Mouse (Mus musculus) Patski (cell line): ENCODE data around the gene Tacc3. TPM values are rescaled to one million over a fixed set of nuclear protein-coding genes. Genes with fewer than 3 reads are reported as not detected.

Source experiments
- ATAC-seq: fragments of 100-300 bp; one replicate; pipeline ENCODE4 v1.8.0; 2021
- CTCF ChIA-PET: fragments of 350-600 bp; sonication (Branson Sonifier 250); formaldehyde crosslinking; loops from one replicate; lab custom pipeline; 2022; ENCODE audit warnings: inconsistent platforms; lab: Charles Lee
- POLR2A ChIA-PET: fragments of 350-600 bp; sonication (Branson Sonifier 250); formaldehyde crosslinking; loops from one replicate; lab custom pipeline; 2022; ENCODE audit warnings: antibody characterized with exemption, inconsistent platforms; lab: Charles Lee
- DNase-seq: peaks from one replicate; pipeline ENCODE4 v3.0.0-alpha.2; 2011; ENCODE audit warnings: low read depth, low spot score
- H3K27me3 ChIP-seq: fragments of 371-371 bp; one replicate; pipeline ENCODE4 v1.5.1; 2021
- CTCF ChIP-seq: fragments of 100-300 bp; IDR thresholded peaks from one replicate; pipeline ENCODE4 v1.5.1; 2021
- in situ Hi-C: fragments of 300-500 bp; cut with MboI; formaldehyde crosslinking; loops from 3 replicates; pipeline ENCODE4 v1.11.1; 2018; ENCODE audit warnings: low pct_unique_long_range_greater_than_20kb, mixed read lengths
- polyA plus RNA-seq: library from polyadenylated mRNA; unstranded; gene quantifications from one replicate; pipeline ENCODE4 v1.2.3, GENCODE M21; 2021

The Tacc3 gene
- polyA plus RNA-seq, 1 experiment from 2014 or later = 63.4 TPM

- in situ Hi-C loops = no loop called here
- ATAC-seq (no peak), DNase-seq (no peak)
- no peaks in the 10 kb centered on the region for H3K27me3 ChIP-seq
- POLR2A ChIA-PET = no interaction called here
- CTCF ChIA-PET = interaction anchor here (1.6 kb wide), 1 partner anchor 48 kb away, joined by 4 read pairs; no protein-coding TSS in a partner anchor
- TF ChIP-seq CTCF = no peak
These were observed 32.1 kb downstream of the Tacc3 start for GRCm38 (mm10) chr5:33689852-33690645.

- ChIA-PET POLR2A (interaction anchor here (1.3 kb wide), 1 partner anchor 12 kb away, joined by 5 read pairs; no protein-coding TSS in a partner anchor), CTCF (interaction anchor here (2.8 kb wide), 1 partner anchor 9 kb away, joined by 12 read pairs; no protein-coding TSS in a partner anchor)
- ATAC-seq = no peak
- no peak for DNase-seq
- in situ Hi-C loops = no loop called here
- no peak for TF ChIP-seq CTCF
- no peaks in the 10 kb centered on the region for H3K27me3 ChIP-seq
These were observed 34.5 kb downstream of the Tacc3 start for GRCm38 (mm10) chr5:33692393-33692792.

DNA sequence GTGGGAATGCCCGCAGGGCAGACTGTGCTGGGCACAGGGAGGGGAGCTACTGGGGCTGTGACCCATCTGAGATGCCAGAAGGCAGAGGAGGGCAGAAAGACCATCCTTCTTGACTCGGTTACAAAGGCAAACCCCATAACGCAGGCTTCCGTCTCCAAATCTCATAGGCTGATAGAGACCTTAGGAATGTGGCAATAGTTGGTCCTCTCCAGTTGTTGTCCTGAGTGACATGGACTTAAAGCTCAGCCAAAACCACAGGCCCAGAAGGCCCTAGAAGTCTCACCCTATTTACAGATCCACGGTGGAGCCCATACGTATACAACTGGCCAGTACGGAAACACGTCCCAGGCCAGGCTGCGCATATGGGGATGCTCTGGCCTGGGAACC lies 36.5 kb downstream of the Tacc3 start:
- POLR2A ChIA-PET = no interaction called here
- no peak for TF ChIP-seq CTCF
- in situ Hi-C loops = no loop called here
- no peak for DNase-seq
- no peak for ATAC-seq
- H3K27me3 ChIP-seq = no peaks in the 10 kb centered on the region
- CTCF ChIA-PET = interaction anchor here (1.6 to 2.7 kb wide), 2 partner anchors 9 to 13 kb away, joined by 5 to 13 read pairs; no protein-coding TSS in a partner anchor

DNA sequence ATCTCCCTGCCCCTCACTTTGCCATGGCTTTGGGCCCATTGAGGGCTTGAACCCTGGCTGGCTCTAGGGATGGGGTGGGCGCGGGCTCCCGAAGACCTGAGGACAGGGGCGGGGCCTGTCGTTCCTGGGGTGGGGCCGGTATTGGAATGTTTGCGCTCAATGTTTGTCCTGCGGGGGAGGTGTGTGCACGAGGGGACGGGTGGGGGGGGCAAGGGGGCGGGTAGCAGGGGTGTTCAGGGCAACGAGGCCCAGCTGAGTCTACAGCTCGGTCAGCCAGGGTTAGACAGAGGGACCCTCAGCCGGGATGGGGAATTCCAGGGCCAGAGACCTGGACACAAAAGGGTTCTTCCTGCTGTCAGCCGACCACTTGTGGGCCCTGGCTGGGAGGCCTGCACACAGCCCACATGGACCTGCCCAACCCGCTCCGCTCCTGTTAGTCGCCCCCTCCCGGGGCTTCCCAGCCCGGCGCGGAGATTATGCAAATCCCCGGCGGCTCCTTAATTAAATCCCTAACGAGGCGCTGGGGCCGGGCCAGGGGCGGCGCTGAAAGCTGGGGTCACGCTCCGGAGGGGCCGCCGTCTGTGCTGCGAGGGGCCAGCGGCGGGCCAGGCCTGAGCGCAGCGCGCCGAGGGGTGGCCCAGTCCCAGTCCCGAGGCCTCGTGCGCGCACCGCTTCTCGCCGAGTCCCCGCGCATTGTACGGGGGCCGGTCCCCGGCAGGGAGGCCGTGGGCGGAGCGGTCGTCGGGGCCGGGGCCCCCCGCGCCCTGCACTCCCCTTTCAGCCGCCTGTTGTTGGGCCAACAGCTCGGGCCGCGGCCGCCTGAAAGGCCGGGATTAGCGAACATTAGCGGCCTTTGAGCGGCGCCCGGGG lies 37.2 kb downstream of the Tacc3 start:
- ChIA-PET CTCF (interaction anchor here (0.9 to 2.7 kb wide), 2 partner anchors 12 kb away, joined by 4 to 13 read pairs; no protein-coding TSS in a partner anchor), POLR2A (interaction anchor here (0.5 to 1.3 kb wide), 3 partner anchors 10 to 18 kb away, joined by 3 read pairs; no protein-coding TSS in a partner anchor)
- no peaks in the 10 kb centered on the region for H3K27me3 ChIP-seq
- no peak for TF ChIP-seq CTCF
- DNase-seq (no peak), ATAC-seq (no peak)
- in situ Hi-C loops = no loop called here

- ChIA-PET CTCF (interaction anchor here (0.9 to 2.7 kb wide), 3 partner anchors 12 to 20 kb away, joined by 3 to 13 read pairs (median 4); no protein-coding TSS in a partner anchor), POLR2A (interaction anchor here (0.5 to 1.3 kb wide), 3 partner anchors 9 to 18 kb away, joined by 3 read pairs; no protein-coding TSS in a partner anchor)
- H3K27me3 ChIP-seq = no peaks in the 10 kb centered on the region
- no peak for ATAC-seq
- TF ChIP-seq CTCF = no peak
- no peak for DNase-seq
- in situ Hi-C loops = no loop called here
These were observed 37.8 kb downstream of the Tacc3 start for GRCm38 (mm10) chr5:33695718-33696121.

- no peak for DNase-seq
- in situ Hi-C loops = no loop called here
- no peak for TF ChIP-seq CTCF
- no peaks in the 10 kb centered on the region for H3K27me3 ChIP-seq
- CTCF ChIA-PET = interaction anchor here (0.9 to 2.7 kb wide), 3 partner anchors 11 to 20 kb away, joined by 3 to 13 read pairs (median 4); no protein-coding TSS in a partner anchor
- ATAC-seq = no peak
- POLR2A ChIA-PET = interaction anchor here (0.8 kb wide), 1 partner anchor 13 kb away, joined by 3 read pairs; no protein-coding TSS in a partner anchor
These were observed 38.5 kb downstream of the Tacc3 start for GRCm38 (mm10) chr5:33696430-33696829.

DNA sequence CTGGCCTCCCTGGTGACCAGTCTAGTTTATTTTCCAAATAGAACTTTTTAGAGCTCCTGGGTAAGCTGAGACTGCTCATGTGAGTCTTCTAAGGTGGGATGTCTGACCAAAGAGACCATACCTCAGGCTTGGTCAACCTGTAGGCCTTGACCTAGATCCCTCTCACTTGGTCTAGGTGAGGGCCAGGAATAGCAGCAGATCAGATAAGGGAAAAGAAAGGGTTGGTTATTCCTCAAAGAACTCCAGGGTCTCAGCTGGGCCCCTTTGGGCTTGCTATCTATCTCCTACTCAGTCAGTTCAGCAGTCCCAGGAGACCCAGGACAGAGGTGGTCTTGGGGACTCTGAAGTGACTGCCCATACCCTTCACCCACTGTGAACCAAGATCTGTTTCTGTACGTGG lies 39.6 kb downstream of the Tacc3 start:
- TF ChIP-seq CTCF = no peak
- POLR2A ChIA-PET = no interaction called here
- CTCF ChIA-PET = no interaction called here
- in situ Hi-C loops = no loop called here
- DNase-seq (no peak), ATAC-seq (no peak)
- H3K27me3 ChIP-seq = no peaks in the 10 kb centered on the region

GRCm38 (mm10) chr5:33697947-33698512 lies 40.1 kb downstream of the Tacc3 start:
- H3K27me3 ChIP-seq = no peaks in the 10 kb centered on the region
- in situ Hi-C loops = no loop called here
- POLR2A ChIA-PET = no interaction called here
- no peak for TF ChIP-seq CTCF
- DNase-seq (no peak), ATAC-seq (no peak)
- CTCF ChIA-PET = interaction anchor here (1.5 kb wide), 1 partner anchor 19 kb away, joined by 5 read pairs; no protein-coding TSS in a partner anchor

DNA sequence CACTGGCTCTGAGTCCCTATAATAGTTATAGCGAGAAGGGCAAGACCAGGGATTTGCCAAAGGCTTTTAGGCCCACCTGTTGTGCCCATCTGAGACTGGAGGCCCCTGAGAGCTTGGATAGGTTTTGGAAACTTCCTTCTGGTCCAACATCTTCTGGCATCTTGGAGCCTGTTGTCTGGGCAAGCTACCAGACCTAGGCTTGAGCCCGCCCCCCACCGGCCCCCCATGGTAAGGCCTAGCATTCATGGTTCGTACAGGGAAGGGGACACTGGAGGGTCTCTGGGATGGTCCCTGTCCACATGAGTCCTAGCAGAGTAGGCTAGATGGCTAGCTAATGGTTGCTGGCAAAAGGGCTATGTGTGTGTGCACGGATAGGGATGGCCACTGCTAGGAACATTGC lies 40.7 kb downstream of the Tacc3 start:
- CTCF ChIA-PET = interaction anchor here (1.5 kb wide), 1 partner anchor 20 kb away, joined by 5 read pairs; no protein-coding TSS in a partner anchor
- POLR2A ChIA-PET = no interaction called here
- in situ Hi-C loops = no loop called here
- H3K27me3 ChIP-seq = no peaks in the 10 kb centered on the region
- DNase-seq = no peak
- no peak for ATAC-seq
- no peak for TF ChIP-seq CTCF

DNA sequence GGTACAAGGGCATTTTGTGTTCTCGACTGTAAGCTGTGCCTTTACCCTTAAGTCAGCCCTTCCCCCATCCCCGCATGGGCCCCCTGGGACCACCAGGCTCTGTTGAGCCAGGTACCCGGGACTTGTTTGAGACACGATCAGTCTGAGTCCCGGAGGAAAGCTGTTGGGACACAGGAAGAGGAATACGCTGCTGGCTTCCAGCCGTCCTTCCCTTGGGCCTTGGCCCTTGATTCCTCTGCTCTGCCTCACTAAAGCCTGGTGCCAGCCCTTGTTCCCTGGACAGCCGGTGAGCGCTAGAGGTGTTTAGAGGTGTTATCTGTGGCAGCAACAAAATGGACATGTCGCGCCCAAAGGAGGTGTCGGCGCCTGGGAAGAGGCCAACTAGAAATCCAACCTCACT lies 42.1 kb downstream of the Tacc3 start:
- no peak for ATAC-seq
- no peak for TF ChIP-seq CTCF
- ChIA-PET CTCF (no interaction called here), POLR2A (no interaction called here)
- in situ Hi-C loops = no loop called here
- no peaks in the 10 kb centered on the region for H3K27me3 ChIP-seq
- DNase-seq = no peak
